Mouse (Mus musculus): ENCODE measurements around the gene Smim5.

The Smim5 gene

GRCm38 (mm10) chr11:115931235-115931634 lies 31.5 kb downstream of the Smim5 start:
- no peak for DNase-seq

GRCm38 (mm10) chr11:115933108-115933746 lies 33.5 kb downstream of the Smim5 start, which contains the start of the genes Sap30bp and Recql5:
Gene Sap30bp, plus strand, starts transcription at chr11:115933282.
Gene Recql5, minus strand, starts transcription at chr11:115933477.
- peak; percentile 97 for DNase-seq

- DNase-seq: no peak
Measured at GRCm38 (mm10) chr11:115933747-115934110, 34.0 kb downstream of the Smim5 start.

GRCm38 (mm10) chr11:115939690-115940329 lies 40.0 kb downstream of the Smim5 start:
- DNase-seq: no peak

- DNase-seq: no peak
Measured at GRCm38 (mm10) chr11:115941980-115942379, 42.2 kb downstream of the Smim5 start.

GRCm38 (mm10) chr11:115945247-115945646 lies 45.5 kb downstream of the Smim5 start:
- no peak for DNase-seq

GRCm38 (mm10) chr11:115946221-115946828 lies 46.6 kb downstream of the Smim5 start:
- no peak for DNase-seq

GRCm38 (mm10) chr11:115948316-115948715 lies 48.5 kb downstream of the Smim5 start:
- no peak for DNase-seq

- no peak for DNase-seq
Measured at GRCm38 (mm10) chr11:115950719-115951118, 51.0 kb downstream of the Smim5 start.

- no peak for DNase-seq
Measured at GRCm38 (mm10) chr11:115954712-115955111, 54.9 kb downstream of the Smim5 start.

- no peak for DNase-seq
Measured at GRCm38 (mm10) chr11:115955195-115955858, 55.6 kb downstream of the Smim5 start.
